Mouse (Mus musculus) CH12.LX (cell line): ENCODE results near the gene Dnaaf1. TPM values are rescaled to one million over a fixed set of nuclear protein-coding genes. Genes with fewer than 3 reads are reported as not detected.

Source experiments
- DNase-seq: peaks from one replicate; pipeline ENCODE4 v3.0.0-alpha.2; 2013; ENCODE audit errors: extremely low read depth
- H3K27ac ChIP-seq: 2 replicates; pipeline ENCODE4 v1.5.1; 2012; ENCODE audit warnings: low read depth, mild to moderate bottlenecking, control low read depth, moderate library complexity; ENCODE audit not compliant: insufficient read depth
- H3K27me3 ChIP-seq: replicated peaks from 2 replicates; pipeline ENCODE3; 2012; ENCODE audit warnings: inconsistent platforms
- H3K36me3 ChIP-seq, 2 experiments: replicated peaks in 1 of 2; 2 replicates each; pipeline versions ENCODE3 to v1.6.1; 2012; ENCODE audit warnings: inconsistent platforms in 1 of 2, low read length in 1 of 2, mild to moderate bottlenecking in 1 of 2, mixed read lengths in 1 of 2, moderate library complexity in 1 of 2; ENCODE audit not compliant: control insufficient read depth in 1 of 2, insufficient read depth in 1 of 2
- H3K4me1 ChIP-seq, 2 experiments: 2 replicates each; pipeline ENCODE4 v1.6.1; 2012; ENCODE audit warnings: inconsistent platforms in 1 of 2, moderate library complexity in 1 of 2; ENCODE audit not compliant: insufficient read depth in 2 of 2, control insufficient read depth in 1 of 2
- H3K4me2 ChIP-seq: 2 replicates; pipeline ENCODE4 v1.6.1; 2012; ENCODE audit warnings: low read depth, mild to moderate bottlenecking, control low read depth; ENCODE audit not compliant: poor library complexity, insufficient read depth, severe bottlenecking
- H3K4me3 ChIP-seq, 3 experiments: fragments of 150-350 bp in 1 of 3; sonication (generic) in 1 of 3; replicated peaks in 1 of 3; 2 replicates each; pipeline versions ENCODE3 to v1.5.1; 2011 to 2012; ENCODE audit warnings: low read depth in 2 of 3, low read length in 2 of 3, mild to moderate bottlenecking in 2 of 3, moderate library complexity in 2 of 3, control low read depth in 1 of 3, improper control_type of control experiment in 1 of 3, inconsistent platforms in 1 of 3, mixed read lengths in 1 of 3; ENCODE audit not compliant: poor library complexity in 1 of 3
- H3K79me2 ChIP-seq: replicated peaks from 2 replicates; pipeline ENCODE4 v1.6.1; 2012; ENCODE audit warnings: mild to moderate bottlenecking, moderate library complexity; ENCODE audit not compliant: control insufficient read depth, poor library complexity, insufficient read depth, severe bottlenecking; ENCODE audit errors: extremely low read depth
- H3K9ac ChIP-seq: 2 replicates; pipeline ENCODE4 v1.6.1; 2012; ENCODE audit warnings: low read depth, mild to moderate bottlenecking, control low read depth, moderate library complexity; ENCODE audit not compliant: insufficient read depth
- H3K9me3 ChIP-seq: replicated peaks from 2 replicates; pipeline ENCODE3; 2012; ENCODE audit warnings: low read length, inconsistent platforms, mixed read lengths
- ELF1 ChIP-seq: IDR thresholded peaks from 2 replicates; pipeline ENCODE4 v1.6.1; 2014; ENCODE audit warnings: low read depth, mild to moderate bottlenecking, inconsistent platforms, low read length, improper control_type of control experiment
- EP300 ChIP-seq: IDR thresholded peaks from 2 replicates; pipeline ENCODE4 v1.6.1; 2011; ENCODE audit warnings: low read length, improper control_type of control experiment
- ETS1 ChIP-seq: conservative IDR thresholded peaks from 2 replicates; pipeline ENCODE4 v1.6.1; 2012; ENCODE audit warnings: low read depth, mild to moderate bottlenecking, inconsistent platforms, low read length, improper control_type of control experiment, moderate library complexity
- GABPA ChIP-seq: IDR thresholded peaks from 2 replicates; pipeline ENCODE4 v1.6.1; 2012; ENCODE audit warnings: low read depth, low read length, improper control_type of control experiment, inconsistent platforms; ENCODE audit not compliant: insufficient replicate concordance
- HCFC1 ChIP-seq: IDR thresholded peaks from 2 replicates; pipeline ENCODE4 v1.6.1; 2012; ENCODE audit warnings: low read depth, mild to moderate bottlenecking, inconsistent platforms, low read length, improper control_type of control experiment
- MAZ ChIP-seq: IDR thresholded peaks from 2 replicates; pipeline ENCODE4 v1.6.1; 2012; ENCODE audit warnings: low read depth, mild to moderate bottlenecking, inconsistent platforms, low read length, improper control_type of control experiment, moderate library complexity
- MYC ChIP-seq: IDR thresholded peaks from 2 replicates; pipeline ENCODE4 v1.6.1; 2011; ENCODE audit warnings: low read depth, mild to moderate bottlenecking, improper control_type of control experiment, low read length
- NRF1 ChIP-seq: IDR thresholded peaks from 2 replicates; pipeline ENCODE4 v1.6.1; 2014; ENCODE audit warnings: low read depth, mild to moderate bottlenecking, inconsistent platforms, low read length, improper control_type of control experiment, moderate library complexity
- POLR2A ChIP-seq: IDR thresholded peaks from 2 replicates; pipeline ENCODE4 v1.6.1; 2011; ENCODE audit warnings: low read depth, mild to moderate bottlenecking, improper control_type of control experiment, low read length
- TCF12 ChIP-seq: IDR thresholded peaks from 2 replicates; pipeline ENCODE4 v1.6.1; 2014; ENCODE audit warnings: low read depth, mild to moderate bottlenecking, inconsistent platforms, low read length, improper control_type of control experiment
- ZKSCAN1 ChIP-seq: IDR thresholded peaks from 2 replicates; pipeline ENCODE4 v1.6.1; 2012; ENCODE audit warnings: low read depth, inconsistent platforms, low read length, improper control_type of control experiment, borderline replicate concordance
- dilution Hi-C: fragments of 300-500 bp; cut with MboI; formaldehyde crosslinking; loops from 2 replicates; pipeline ENCODE4 v1.14.3; 2020; ENCODE audit warnings: low sequenced_read_pairs; ENCODE audit not compliant: extremely low pct_unique_long_range_greater_than_20kb, extremely low pct_ligation_motif_present
- in situ Hi-C: fragments of 300-500 bp; cut with MboI; formaldehyde crosslinking; loops from 3 replicates; pipeline ENCODE4 v1.14.3; 2019; ENCODE audit warnings: low sequenced_read_pairs, low pct_ligation_motif_present, low pct_unique_long_range_greater_than_20kb, mixed read lengths
- polyA plus RNA-seq: library from polyadenylated mRNA; unstranded; fragments of >175 nt; gene quantifications from 2 replicates; pipeline ENCODE4 v1.2.1, GENCODE M21; 2012; ENCODE audit warnings: low read depth; ENCODE audit not compliant: insufficient read length
- total RNA-seq, 2 experiments: library from RNA; depleted of rRNA; stranded (reverse); fragments of 300-350 nt in 1 of 2; fragments of >200 nt in 1 of 2; gene quantifications; 2 replicates each; pipeline ENCODE4 v1.2.3; 2012 to 2014

The Dnaaf1 gene
- total and polyA plus RNA-seq, 3 experiments: 0.25 TPM; not detected in 2

DNA sequence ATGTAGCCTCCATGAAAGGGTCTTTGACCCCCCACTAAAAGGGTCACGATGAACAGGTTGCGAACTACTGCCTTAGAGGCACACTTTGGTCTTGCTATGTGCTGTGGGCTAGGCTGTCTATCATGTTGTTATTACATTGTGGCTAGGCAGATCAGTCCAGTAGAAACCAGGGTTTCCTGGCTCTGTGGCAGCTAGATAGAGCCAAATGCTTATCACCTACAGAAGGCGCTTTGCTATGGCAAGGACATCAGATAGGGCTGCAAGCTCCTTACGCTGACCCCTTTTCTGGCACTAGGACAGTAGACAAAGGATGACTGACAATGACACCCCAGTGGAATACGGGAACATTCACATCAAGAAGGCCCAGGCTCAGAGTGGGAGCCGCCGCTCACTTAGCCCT is 52.2 kb downstream of the Dnaaf1 start:
- H3K4me3 ChIP-seq: no peak overlapping the region
- TF ChIP-seq GABPA: no peak
- H3K9ac ChIP-seq: no peak overlapping the region
- peaks cover 2 to 5% of the 10 kb centered on the region in 2 experiments; a peak in 1 of 4 replicates for H3K4me1 ChIP-seq
- H3K9me3 ChIP-seq: no peaks in the 10 kb centered on the region
- in situ Hi-C loops (no loop called here), dilution Hi-C loops (no loop called here)
- H3K36me3 ChIP-seq: no peaks in the 10 kb centered on the region
- H3K27me3 ChIP-seq: peaks cover 77% of the 10 kb centered on the region
- no peak for DNase-seq
- no peak overlapping the region for H3K27ac ChIP-seq
- no peaks in the 10 kb centered on the region for H3K79me2 ChIP-seq
- H3K4me2 ChIP-seq: no peak overlapping the region

DNA sequence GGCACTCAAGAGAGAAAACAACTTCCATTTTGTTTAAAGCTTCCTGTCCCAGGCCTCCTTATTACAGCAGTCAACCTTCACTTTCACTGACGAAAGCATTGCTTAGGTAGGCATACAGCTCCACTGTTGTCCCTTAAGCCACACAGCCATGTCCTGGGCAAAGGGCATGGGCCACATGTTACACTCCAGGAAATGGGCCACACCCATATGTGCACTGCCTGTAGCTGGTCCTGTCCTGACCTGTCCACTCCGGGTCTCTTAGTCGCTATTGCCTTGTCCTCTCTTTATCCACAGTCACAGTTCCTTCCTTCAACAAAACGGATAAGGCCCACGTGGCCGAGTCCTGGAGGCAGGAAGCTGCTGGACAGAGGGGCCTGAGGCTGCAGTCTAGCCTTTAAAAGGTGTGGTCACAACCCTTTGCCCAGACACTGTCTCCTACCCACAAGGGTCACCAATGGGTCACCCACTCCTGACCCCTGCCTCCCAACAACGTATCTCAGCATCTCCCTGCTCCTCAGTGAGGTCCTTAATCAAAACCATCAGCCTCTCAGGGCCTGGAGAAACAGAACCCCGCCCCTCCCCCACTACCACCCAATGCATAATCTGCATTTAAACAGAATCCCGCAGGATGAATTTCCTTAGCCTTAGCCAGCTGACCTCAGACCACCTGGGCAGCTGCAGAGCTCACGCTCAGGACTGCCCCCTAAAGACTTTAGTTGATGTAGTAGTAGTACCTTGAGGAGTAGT is 52.8 kb downstream of the Dnaaf1 start:
- Histone ChIP-seq H3K36me3 (no peaks in the 10 kb centered on the region), H3K4me1 (peaks cover 2 to 5% of the 10 kb centered on the region in 2 experiments; a peak in 1 of 4 replicates), H3K79me2 (no peaks in the 10 kb centered on the region), H3K27me3 (peaks cover 77% of the 10 kb centered on the region), H3K4me3 (no peak overlapping the region), H3K4me2 (no peak overlapping the region), H3K27ac (no peak overlapping the region), H3K9me3 (no peaks in the 10 kb centered on the region), H3K9ac (no peak overlapping the region)
- dilution Hi-C loops: no loop called here
- TF ChIP-seq MYC (no peak), TCF12 (no peak), MAZ (no peak), EP300 (no peak), POLR2A (no peak), HCFC1 (no peak), ETS1 (no peak), ELF1 (no peak)
- in situ Hi-C loops: no loop called here
- DNase-seq: no peak

DNA sequence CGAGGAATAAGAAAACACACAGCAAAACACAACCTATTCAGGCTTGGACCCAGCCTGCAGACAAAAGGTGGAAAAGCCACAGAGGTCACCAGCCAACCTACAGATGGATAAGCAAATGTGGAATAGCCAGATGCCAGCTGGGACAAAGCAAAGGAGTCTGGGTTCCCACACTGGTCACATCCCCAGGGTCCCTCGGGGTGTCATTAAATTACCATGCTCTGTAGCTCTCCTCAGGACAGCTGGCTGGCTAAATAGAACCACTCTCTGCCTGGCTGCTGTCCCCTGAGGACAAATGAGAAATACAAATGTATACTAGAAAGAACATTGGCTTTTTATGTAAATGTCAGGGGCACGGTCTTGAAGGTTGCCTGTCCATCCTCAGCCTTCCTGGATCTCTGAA is 55.8 kb downstream of the Dnaaf1 start:
- TF ChIP-seq HCFC1 (no peak), NRF1 (no peak), ZKSCAN1 (no peak)
- TF ChIP-seq, all 38 proteins: peak for 0
- Histone ChIP-seq H3K27me3 (peaks cover 77% of the 10 kb centered on the region), H3K36me3 (no peaks in the 10 kb centered on the region), H3K4me1 (peaks cover 0 to 11% of the 10 kb centered on the region in 2 experiments; a peak in 3 of 4 replicates), H3K27ac (no peak overlapping the region), H3K4me2 (no peak overlapping the region), H3K79me2 (no peaks in the 10 kb centered on the region), H3K4me3 (no peak overlapping the region), H3K9ac (no peak overlapping the region), H3K9me3 (no peaks in the 10 kb centered on the region)
- in situ Hi-C loops (no loop called here), dilution Hi-C loops (no loop called here)
- DNase-seq: no peak
